Mouse (Mus musculus): Measurements from ENCODE around the gene Hnrnpab.

DNA sequence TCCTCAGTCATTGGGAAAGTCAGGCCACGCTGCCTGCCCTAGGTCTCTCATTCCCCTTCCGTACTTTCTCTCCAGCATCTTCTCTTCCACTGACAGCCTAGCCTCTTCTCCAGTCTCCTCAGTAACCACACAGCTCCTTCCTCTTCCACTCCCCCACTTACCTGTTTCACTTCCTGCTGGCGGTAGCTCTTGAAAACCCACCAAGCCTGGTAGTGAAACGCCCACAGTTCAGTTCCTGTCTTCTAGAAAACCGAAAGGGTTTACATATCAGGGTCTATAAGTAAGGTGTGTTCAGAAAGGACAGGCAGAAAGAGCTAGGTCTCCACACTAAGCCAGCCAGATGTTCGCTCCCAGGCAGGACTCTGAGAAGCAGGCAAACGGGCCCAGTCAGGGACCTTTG, 29.1 kb downstream of the Hnrnpab start:
- TF ChIP-seq CTCF (IDR thresholded peaks at IDR 0.05; ENCODE audit: insufficient read depth, low read length) = no peak
- no peak for TF ChIP-seq POLR2A (IDR thresholded peaks at IDR 0.05; ENCODE audit: borderline replicate concordance, extremely low read depth, low read depth, low read length)
